Mouse (Mus musculus) limb, embryonic 12.5 days (tissue): ENCODE data around the gene 1700017B05Rik. TPM values are rescaled to one million over a fixed set of nuclear protein-coding genes. Genes with fewer than 3 reads are reported as not detected.

Experiments
- ATAC-seq: fragments of 200-750 bp; cut with Nextera tagmentation; 2 replicates; pipeline ENCODE4 v1.8.0; 2017; ENCODE audit warnings: low read depth, moderate TSS enrichment; ENCODE audit not compliant: insufficient number of reproducible peaks, insufficient read depth, low FRiP score, low TSS enrichment
- H3K27ac ChIP-seq: fragments of 300-500 bp; sonication (generic); 2 replicates; pipeline ENCODE4 v1.5.1; 2016; ENCODE audit warnings: mild to moderate bottlenecking, moderate library complexity
- H3K27me3 ChIP-seq: fragments of 300-500 bp; sonication (generic); 2 replicates; pipeline ENCODE4 v1.6.1; 2016; ENCODE audit warnings: mild to moderate bottlenecking, moderate library complexity
- H3K36me3 ChIP-seq: fragments of 300-500 bp; sonication (generic); 2 replicates; pipeline ENCODE4 v1.6.1; 2016; ENCODE audit warnings: mild to moderate bottlenecking, moderate library complexity
- H3K4me1 ChIP-seq: fragments of 300-500 bp; sonication (generic); replicated peaks from 2 replicates; pipeline ENCODE4 v1.6.1; 2016
- H3K4me2 ChIP-seq: fragments of 300-500 bp; sonication (generic); 2 replicates; pipeline ENCODE4 v1.6.1; 2016; ENCODE audit warnings: mild to moderate bottlenecking, moderate library complexity
- H3K4me3 ChIP-seq: fragments of 300-500 bp; sonication (generic); replicated peaks from 2 replicates; pipeline ENCODE4 v1.5.1; 2016; ENCODE audit warnings: mild to moderate bottlenecking
- H3K9ac ChIP-seq: fragments of 300-500 bp; sonication (generic); replicated peaks from 2 replicates; pipeline ENCODE4 v1.6.1; 2016; ENCODE audit warnings: mild to moderate bottlenecking, moderate library complexity
- H3K9me3 ChIP-seq: fragments of 300-500 bp; sonication (generic); 2 replicates; pipeline ENCODE4 v1.6.1; 2016; ENCODE audit warnings: mild to moderate bottlenecking, moderate library complexity
- WGBS: fragments of 180-500 bp; shearing (Covaris S2); methylation state at CpG from one replicate; pipeline ENCODE4 v1.1.7; 2016; 5-methylcytosine and 5-hydroxymethylcytosine counted together
- polyA plus RNA-seq: library from polyadenylated mRNA; unstranded; fragments of >200 nt; fragmentation: Nextera tagmentation; extraction: Ambion mirVana; gene quantifications from 2 replicates; pipeline ENCODE4 v1.2.1, GENCODE M21; 2016

1700017B05Rik gene
- polyA plus RNA-seq, 1 experiment from 2014 or later, result 15.3 TPM

DNA sequence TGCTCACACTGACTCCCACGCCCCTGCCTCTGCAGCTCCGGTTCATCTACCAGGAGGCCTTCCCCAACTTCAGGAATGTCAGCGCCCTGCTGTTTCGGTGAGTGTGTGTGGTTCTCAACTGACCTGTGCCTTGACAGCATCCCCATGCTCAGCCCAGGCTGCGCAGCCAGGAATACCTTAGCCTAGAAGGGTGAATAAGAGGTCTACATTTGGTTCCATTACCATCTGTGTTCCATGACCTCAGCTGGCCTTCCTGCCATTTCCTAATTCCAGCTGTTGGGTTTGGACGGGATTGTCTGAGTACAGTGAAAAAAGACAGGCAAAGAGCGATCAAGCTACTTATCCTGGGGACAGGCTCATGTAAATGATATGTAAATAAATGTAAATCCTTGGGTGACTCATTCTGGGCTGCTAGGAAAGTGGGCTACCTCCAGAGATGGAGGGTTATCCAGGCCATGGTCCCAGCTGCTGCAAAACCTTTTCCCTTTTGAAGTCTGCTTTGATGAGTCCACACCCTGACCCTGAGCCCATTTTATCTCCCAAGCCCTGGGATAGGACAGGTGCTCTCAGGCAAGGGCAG lies 18.2 kb downstream of the 1700017B05Rik start:
- no peaks in the 10 kb centered on the region for H3K27me3 ChIP-seq
- WGBS, result 23% methylated on average over 7 of the region's 7 CpGs
- 0 out of 2 replicates have a peak, but pooled peaks cover 4% of the 10 kb centered on the region for H3K4me1 ChIP-seq
- no peak overlapping the region for H3K4me2 ChIP-seq
- ATAC-seq, result no peak
- H3K27ac ChIP-seq, result no peak overlapping the region
- H3K9ac ChIP-seq, result no peak overlapping the region
- no peaks in the 10 kb centered on the region for H3K36me3 ChIP-seq
- H3K9me3 ChIP-seq, result no peaks in the 10 kb centered on the region
- no peak overlapping the region for H3K4me3 ChIP-seq

DNA sequence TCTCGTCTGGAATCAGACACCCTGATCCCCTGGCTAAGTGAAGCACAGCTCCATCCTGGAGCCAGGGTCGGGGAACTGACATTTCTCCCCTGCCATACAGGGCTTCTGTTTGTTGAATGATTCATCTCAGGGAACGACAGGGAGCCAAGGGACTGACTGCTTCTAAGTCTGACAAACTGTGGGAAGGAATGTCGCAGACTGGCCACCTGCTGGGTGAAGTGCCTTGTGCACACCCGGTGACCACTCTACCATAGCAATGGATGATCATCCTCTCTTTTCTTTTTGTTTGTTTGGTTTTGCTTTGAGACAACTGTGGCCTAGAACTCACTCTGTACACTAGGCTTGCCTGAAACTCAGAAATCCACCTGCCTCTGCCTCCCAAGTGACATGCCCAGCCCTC lies 19.5 kb downstream of the 1700017B05Rik start:
- H3K4me1 ChIP-seq, result 0 out of 2 replicates have a peak, but pooled peaks cover 4% of the 10 kb centered on the region
- no peak overlapping the region for H3K4me2 ChIP-seq
- H3K36me3 ChIP-seq, result no peaks in the 10 kb centered on the region
- no peak overlapping the region for H3K9ac ChIP-seq
- H3K27ac ChIP-seq, result no peak overlapping the region
- no peak overlapping the region for H3K4me3 ChIP-seq
- no peak for ATAC-seq
- no peaks in the 10 kb centered on the region for H3K27me3 ChIP-seq
- no peaks in the 10 kb centered on the region for H3K9me3 ChIP-seq
- WGBS, result 45% methylated on average over 5 of the region's 5 CpGs

DNA sequence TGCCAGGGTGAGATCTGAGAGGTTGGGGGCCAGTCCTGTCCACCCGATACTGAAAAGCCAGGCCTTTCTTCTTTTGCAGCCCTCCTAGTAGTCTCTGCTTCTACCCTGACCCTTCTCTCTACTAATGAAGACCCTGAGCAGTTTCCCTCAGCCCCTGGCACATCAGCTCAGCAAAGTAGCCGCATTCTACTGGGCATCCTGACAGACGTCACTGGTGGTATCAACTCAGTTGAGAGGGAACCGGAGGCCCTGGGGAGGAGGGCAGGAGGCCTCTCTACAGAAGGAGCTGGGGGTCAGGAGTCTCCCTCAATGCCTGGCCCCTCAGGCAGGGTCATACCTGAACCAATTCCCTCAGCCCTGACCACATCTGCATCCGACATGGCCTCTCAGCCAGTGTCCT lies 21.3 kb downstream of the 1700017B05Rik start:
- no peak overlapping the region for H3K4me3 ChIP-seq
- H3K27ac ChIP-seq, result no peak overlapping the region
- ATAC-seq, result no peak
- H3K36me3 ChIP-seq, result no peaks in the 10 kb centered on the region
- no peak overlapping the region for H3K9ac ChIP-seq
- 0 out of 2 replicates have a peak, but pooled peaks cover 4% of the 10 kb centered on the region for H3K4me1 ChIP-seq
- 83% methylated on average over 5 of the region's 5 CpGs for WGBS
- H3K4me2 ChIP-seq, result no peak overlapping the region
- no peaks in the 10 kb centered on the region for H3K27me3 ChIP-seq
- H3K9me3 ChIP-seq, result no peaks in the 10 kb centered on the region

DNA sequence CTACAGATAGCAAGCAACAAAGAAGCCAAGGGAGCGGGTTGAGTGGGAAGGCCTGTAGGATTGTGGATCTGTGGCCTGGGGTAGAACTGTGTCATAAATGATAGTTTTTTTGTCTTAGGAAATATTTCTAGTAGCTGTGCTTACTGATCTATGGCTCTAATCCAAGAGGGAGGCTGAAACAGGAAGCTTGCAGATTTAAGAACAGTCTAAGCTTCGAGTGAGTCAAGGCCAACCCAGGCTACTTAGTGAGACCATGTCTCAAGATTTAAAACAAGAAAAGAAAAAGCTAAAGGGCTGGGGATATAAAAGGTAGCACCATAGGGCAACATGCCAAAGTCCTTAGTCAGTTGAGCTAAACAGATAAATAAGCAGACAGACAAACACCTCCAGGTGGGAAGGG lies 24.2 kb downstream of the 1700017B05Rik start:
- Histone ChIP-seq H3K27me3 (no peaks in the 10 kb centered on the region), H3K4me1 (0 out of 2 replicates have a peak, but pooled peaks cover 4% of the 10 kb centered on the region), H3K9ac (no peak overlapping the region), H3K4me3 (no peak overlapping the region), H3K36me3 (no peaks in the 10 kb centered on the region), H3K4me2 (no peak overlapping the region), H3K9me3 (no peaks in the 10 kb centered on the region), H3K27ac (no peak overlapping the region)
- WGBS, result 91% methylated on average over 2 of the region's 2 CpGs
- no peak for ATAC-seq

DNA sequence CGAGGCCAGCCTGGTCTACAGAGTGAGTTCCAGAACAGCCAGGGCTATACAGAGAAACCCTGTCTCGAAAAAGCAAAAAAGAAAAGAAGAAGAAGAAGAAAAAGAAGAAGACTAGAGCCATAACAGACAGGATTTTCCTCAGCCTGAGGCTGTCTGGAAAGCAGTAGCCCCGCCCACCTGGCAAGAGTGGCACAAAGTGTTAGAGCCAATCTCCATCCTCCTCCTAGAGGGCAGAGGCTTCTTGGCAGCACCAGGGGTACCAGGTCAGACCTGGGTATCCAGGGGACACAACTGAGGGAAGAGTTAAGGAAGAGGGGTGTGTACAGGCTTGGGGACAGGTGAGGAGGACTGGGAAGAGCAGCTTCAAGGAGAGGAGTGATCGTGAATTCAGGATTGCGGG lies 24.7 kb downstream of the 1700017B05Rik start:
- no peak overlapping the region for H3K27ac ChIP-seq
- H3K27me3 ChIP-seq, result no peaks in the 10 kb centered on the region
- no peaks in the 10 kb centered on the region for H3K9me3 ChIP-seq
- H3K4me3 ChIP-seq, result no peak overlapping the region
- no peak overlapping the region for H3K4me2 ChIP-seq
- no peaks in the 10 kb centered on the region for H3K36me3 ChIP-seq
- no peak for ATAC-seq
- WGBS, result 77% methylated on average over 5 of the region's 5 CpGs
- 0 out of 2 replicates have a peak, but pooled peaks cover 4% of the 10 kb centered on the region for H3K4me1 ChIP-seq
- no peak overlapping the region for H3K9ac ChIP-seq

DNA sequence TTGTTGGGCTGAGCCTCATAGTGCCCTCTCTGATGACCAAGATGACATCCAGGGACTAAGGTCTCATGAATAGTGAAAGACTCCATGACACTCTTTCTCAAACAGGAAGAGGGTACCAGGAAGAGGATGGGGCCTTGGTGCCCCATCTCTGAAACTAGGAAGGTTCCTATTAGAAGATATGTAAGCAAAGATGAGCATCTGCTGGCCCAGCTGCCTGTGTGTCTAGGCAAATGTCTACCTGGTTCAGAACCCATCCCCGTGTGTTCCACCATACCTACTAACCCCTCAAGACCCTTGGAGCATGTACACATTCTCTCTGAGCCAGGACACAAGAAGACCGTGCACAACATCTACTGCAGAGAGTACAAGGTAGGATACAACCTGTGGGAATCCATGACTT lies 26.2 kb downstream of the 1700017B05Rik start, which contains the start of gene Trcg1:
Gene Trcg1 (plus strand): TSS at position 301 of the 400 bp plus-strand sequence.
- Histone ChIP-seq H3K27ac (no peak within 1 kb of the TSS), H3K9ac (no peak within 1 kb of the TSS), H3K9me3 (no peaks in the 10 kb centered on the region), H3K4me2 (no peak within 1 kb of the TSS), H3K36me3 (no peaks in the 10 kb centered on the region), H3K4me1 (0 out of 2 replicates have a peak, but pooled peaks cover 4% of the 10 kb centered on the region), H3K4me3 (no peak within 1 kb of the TSS), H3K27me3 (no peaks in the 10 kb centered on the region)
- WGBS, result 93% methylated on average over 2 of the region's 2 CpGs
- no peak for ATAC-seq

DNA sequence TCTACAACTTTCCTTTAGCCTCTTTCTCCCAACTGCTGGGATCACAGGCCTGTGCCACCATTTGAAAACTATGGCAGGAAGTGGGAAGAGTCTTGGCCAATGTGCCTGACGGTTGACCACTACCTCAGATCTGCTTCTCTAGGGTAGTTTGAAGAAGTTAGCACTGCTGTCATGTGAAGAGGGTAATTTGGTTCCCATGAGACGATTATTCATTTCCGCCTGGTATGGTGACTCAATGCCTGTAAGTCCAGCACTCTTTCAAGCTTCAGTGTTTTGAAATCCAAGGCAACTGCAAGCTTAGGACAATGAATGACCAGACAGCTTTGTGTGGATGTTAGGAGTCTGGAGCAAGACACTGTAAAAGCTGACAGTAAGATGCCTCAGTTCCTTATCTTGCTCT lies 28.6 kb downstream of the 1700017B05Rik start:
- Histone ChIP-seq H3K36me3 (no peaks in the 10 kb centered on the region), H3K9me3 (no peaks in the 10 kb centered on the region), H3K4me2 (no peak overlapping the region), H3K27me3 (no peaks in the 10 kb centered on the region), H3K9ac (no peak overlapping the region), H3K4me1 (peaks cover 12% of the 10 kb centered on the region), H3K27ac (no peak overlapping the region), H3K4me3 (no peak overlapping the region)
- ATAC-seq, result no peak
- 89% methylated on average over 3 of the region's 3 CpGs for WGBS

DNA sequence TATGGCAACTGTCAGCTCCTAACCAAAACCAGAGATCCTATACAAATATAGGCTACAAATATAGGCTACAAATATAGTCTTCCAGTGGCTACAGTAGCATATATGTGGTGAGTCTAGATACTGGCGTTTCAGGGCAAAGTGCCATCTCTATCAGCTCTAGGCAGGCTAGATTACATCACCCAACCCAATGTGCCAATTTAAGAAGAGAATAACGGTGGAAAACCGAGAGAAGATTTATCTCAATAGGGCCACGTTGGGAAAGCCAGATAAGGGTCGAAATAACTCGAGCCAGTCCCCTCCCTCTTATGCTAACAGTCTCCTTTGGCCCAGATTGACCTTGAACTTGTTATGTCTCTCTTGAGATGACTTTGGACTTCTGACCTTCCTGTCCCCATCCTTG lies 29.3 kb downstream of the 1700017B05Rik start:
- ATAC-seq, result no peak
- Histone ChIP-seq H3K9me3 (no peaks in the 10 kb centered on the region), H3K27me3 (no peaks in the 10 kb centered on the region), H3K27ac (no peak overlapping the region), H3K4me1 (peaks cover 12% of the 10 kb centered on the region), H3K9ac (no peak overlapping the region), H3K4me2 (no peak overlapping the region), H3K36me3 (no peaks in the 10 kb centered on the region), H3K4me3 (no peak overlapping the region)
- 81% methylated on average over 6 of the region's 6 CpGs for WGBS

DNA sequence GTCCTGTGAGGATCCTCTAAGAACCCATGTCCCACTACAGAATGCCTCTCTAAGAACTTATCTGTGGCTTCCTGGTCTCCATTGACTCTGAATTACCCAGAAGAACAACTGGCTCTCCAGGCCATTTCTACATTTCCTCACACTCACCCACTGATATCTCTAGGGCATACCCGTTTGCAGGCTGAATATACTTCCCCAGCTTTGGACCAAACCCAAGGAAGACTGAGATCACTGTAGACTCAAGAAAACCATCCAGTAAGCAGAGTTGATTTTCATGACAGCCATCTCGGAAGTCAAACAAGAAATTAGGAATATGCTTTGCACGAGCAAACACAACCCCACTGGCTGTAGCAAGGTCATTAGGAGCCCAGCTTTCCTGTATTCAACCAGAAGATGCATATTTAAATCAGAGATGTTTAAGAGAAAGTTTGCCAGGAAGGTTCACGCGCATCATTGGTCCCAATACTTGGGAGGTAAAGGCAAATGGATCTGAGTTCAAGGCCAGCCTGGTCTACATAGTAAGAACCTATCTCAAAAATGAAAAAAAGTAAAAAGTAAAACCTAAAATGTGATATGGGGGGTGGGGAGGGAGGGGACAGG lies 30.0 kb downstream of the 1700017B05Rik start:
- no peak overlapping the region for H3K27ac ChIP-seq
- no peak for ATAC-seq
- no peak overlapping the region for H3K4me3 ChIP-seq
- H3K9me3 ChIP-seq, result no peaks in the 10 kb centered on the region
- no peak overlapping the region for H3K4me2 ChIP-seq
- H3K27me3 ChIP-seq, result no peaks in the 10 kb centered on the region
- H3K4me1 ChIP-seq, result peaks cover 12% of the 10 kb centered on the region
- H3K9ac ChIP-seq, result no peak overlapping the region
- 88% methylated on average over 5 of the region's 5 CpGs for WGBS
- H3K36me3 ChIP-seq, result no peaks in the 10 kb centered on the region

DNA sequence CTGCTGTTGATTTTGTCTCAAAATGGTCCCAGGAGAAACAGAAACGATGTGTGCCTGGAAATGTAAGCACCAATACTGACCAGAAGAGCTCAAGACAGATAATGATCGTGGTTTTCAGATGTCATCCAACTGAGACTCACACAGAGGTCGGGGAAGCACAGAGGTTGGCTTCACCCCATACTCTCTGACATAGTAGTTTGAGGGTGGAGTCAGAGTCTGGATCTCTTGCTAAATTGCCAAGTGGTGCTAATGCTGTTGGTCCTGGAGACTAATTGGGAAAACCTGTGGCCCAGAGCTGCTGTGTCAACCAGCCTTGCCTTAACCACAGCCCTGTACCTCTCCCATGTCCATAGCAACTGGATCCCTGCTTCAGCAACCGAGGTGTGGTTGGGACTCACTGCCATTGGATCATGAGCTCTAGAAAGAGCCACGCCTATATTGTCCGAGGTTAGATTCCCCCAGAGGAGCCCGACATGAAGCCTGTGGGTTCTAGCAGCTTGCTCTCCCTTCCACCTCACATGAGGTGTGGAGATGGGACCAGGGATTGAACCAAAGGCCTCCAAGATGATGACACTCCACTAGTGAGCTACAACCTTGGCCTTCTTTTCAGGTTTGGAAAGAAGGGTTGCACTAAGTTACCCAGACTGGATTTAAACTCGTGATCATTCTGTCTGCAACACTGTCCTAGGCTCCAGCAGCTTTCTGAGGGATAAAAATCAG lies 30.7 kb downstream of the 1700017B05Rik start:
- Histone ChIP-seq H3K4me2 (no peak overlapping the region), H3K27me3 (no peaks in the 10 kb centered on the region), H3K9me3 (no peaks in the 10 kb centered on the region), H3K36me3 (no peaks in the 10 kb centered on the region), H3K27ac (no peak overlapping the region), H3K9ac (no peak overlapping the region), H3K4me1 (peaks cover 12% of the 10 kb centered on the region), H3K4me3 (no peak overlapping the region)
- ATAC-seq, result no peak
- WGBS, result 81% methylated on average over 8 of the region's 8 CpGs

DNA sequence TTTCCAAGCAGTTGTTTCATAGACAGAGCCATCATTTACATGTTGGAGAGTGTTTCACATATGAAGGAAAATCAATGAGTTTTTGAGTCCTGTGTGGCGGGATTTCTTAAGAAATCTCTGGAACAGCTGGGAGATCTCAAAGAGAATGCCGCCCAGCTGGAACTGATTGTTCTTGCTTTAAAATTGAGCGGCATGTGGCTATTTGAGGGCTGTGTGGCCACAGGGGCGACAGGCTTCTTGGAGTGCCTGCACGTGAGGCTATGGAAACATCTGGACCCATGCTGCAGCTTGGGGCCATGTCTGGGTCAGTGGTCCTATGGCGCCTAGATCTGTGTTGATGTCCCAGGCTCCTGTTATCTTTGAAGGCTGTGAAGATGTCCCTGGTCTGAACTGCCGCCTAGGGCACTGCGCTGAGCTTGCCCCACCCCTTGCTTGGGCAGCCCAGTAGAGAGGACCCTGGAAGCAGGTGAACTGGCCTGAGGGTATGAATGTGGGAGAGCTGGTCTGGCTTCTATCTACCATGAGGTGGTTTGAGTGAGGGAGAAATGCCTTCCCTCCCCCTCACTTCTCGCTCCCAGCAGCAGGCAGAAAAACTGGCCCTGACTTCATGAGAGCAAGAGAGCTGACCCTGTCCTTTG lies 32.1 kb downstream of the 1700017B05Rik start:
- H3K4me2 ChIP-seq, result no peak overlapping the region
- no peaks in the 10 kb centered on the region for H3K36me3 ChIP-seq
- H3K27me3 ChIP-seq, result no peaks in the 10 kb centered on the region
- H3K4me1 ChIP-seq, result peaks cover 12% of the 10 kb centered on the region
- WGBS, result 24% methylated on average over 9 of the region's 9 CpGs
- ATAC-seq, result no peak
- 0 out of 2 replicates have a peak overlapping the region, but pooled peaks have one; percentile 45 for H3K27ac ChIP-seq
- no peaks in the 10 kb centered on the region for H3K9me3 ChIP-seq
- H3K9ac ChIP-seq, result no peak overlapping the region
- H3K4me3 ChIP-seq, result no peak overlapping the region
